Mouse (Mus musculus) brain, embryonic 14.5 days (tissue): ENCODE measurements around the gene Wdr77.

Experiments used
- CTCF ChIP-seq: fragments of 200-500 bp; IDR thresholded peaks from 2 replicates; pipeline ENCODE4 v1.5.1; 2012; ENCODE audit warnings: inconsistent platforms, mild to moderate bottlenecking, moderate library complexity, borderline replicate concordance; ENCODE audit not compliant: insufficient read depth, insufficient read length; ENCODE audit errors: extremely low read depth
- POLR2A ChIP-seq: fragments of 200-500 bp; IDR thresholded peaks from 2 replicates; pipeline ENCODE4 v1.6.1; 2012; ENCODE audit warnings: mild to moderate bottlenecking, inconsistent platforms, borderline replicate concordance; ENCODE audit not compliant: poor library complexity, insufficient read depth, insufficient read length, severe bottlenecking; ENCODE audit errors: extremely low read depth

DNA sequence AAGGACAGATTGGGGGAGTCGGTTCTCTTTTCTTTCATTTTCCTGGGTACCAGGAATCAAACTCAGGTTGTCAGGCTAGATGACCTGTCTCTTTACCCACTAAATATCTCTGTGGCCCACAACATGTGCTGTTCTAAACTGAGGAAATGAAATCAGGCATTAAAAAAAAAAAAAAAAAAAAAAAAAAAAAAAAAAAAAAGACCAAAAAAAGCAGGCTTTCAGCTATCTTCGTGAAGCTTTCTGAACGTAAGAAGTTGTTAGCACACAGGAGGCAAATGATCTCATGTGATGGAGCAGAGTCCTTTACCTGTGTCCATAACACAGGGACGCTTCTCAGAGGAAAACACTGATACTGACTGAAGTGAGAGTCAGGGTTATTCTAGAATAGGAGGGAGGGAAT is 23.1 kb upstream of the Wdr77 start:
- TF ChIP-seq POLR2A (no peak), CTCF (no peak)
